Mouse (Mus musculus) G1E (cell line): ENCODE measurements around the gene Wbp1. TPM values are rescaled to one million over a fixed set of nuclear protein-coding genes. Genes with fewer than 3 reads are reported as not detected.

Experiments used
- ATAC-seq: 2 replicates; pipeline ENCODE4 v1.8.0; 2016; ENCODE audit warnings: mild to moderate bottlenecking; ENCODE audit not compliant: insufficient number of reproducible peaks, poor library complexity, low FRiP score, severe bottlenecking; ENCODE audit errors: extremely low read depth
- DNase-seq: peaks from one replicate; pipeline ENCODE4 v3.0.0; 2012; ENCODE audit warnings: low spot score
- H3K27me3 ChIP-seq: 2 replicates; pipeline ENCODE4 v1.6.1; 2012; ENCODE audit warnings: mild to moderate bottlenecking, low read length, inconsistent platforms; ENCODE audit not compliant: insufficient read depth
- H3K36me3 ChIP-seq: replicated peaks from 2 replicates; pipeline ENCODE3; 2012; ENCODE audit warnings: mild to moderate bottlenecking, inconsistent platforms
- H3K4me1 ChIP-seq: 2 replicates; pipeline ENCODE4 v1.6.1; 2012; ENCODE audit warnings: low read depth, low read length, inconsistent platforms, mixed read lengths; ENCODE audit not compliant: insufficient read depth
- H3K4me3 ChIP-seq: 2 replicates; pipeline ENCODE4 v1.5.1; 2012; ENCODE audit warnings: low read depth, mild to moderate bottlenecking, inconsistent platforms, low read length, moderate library complexity, mixed read lengths
- H3K9me3 ChIP-seq: replicated peaks from 2 replicates; pipeline ENCODE4 v1.6.1; 2012; ENCODE audit warnings: inconsistent platforms
- CTCF ChIP-seq: IDR thresholded peaks from 2 replicates; pipeline ENCODE4 v1.5.1; 2012; ENCODE audit warnings: low read depth, low read length, inconsistent platforms, mixed read lengths
- GATA1 ChIP-seq: IDR thresholded peaks from 2 replicates; pipeline ENCODE4 v1.6.1; 2012; ENCODE audit warnings: borderline replicate concordance, low read length, inconsistent platforms, mixed read lengths
- GATA2 ChIP-seq: IDR thresholded peaks from 2 replicates; pipeline ENCODE4 v1.6.1; 2012; ENCODE audit warnings: low read depth, low read length, inconsistent platforms, borderline replicate concordance
- POLR2AphosphoS5 ChIP-seq: IDR thresholded peaks from 2 replicates; pipeline ENCODE4 v1.6.1; 2012; ENCODE audit warnings: low read depth, low read length, inconsistent platforms; ENCODE audit not compliant: insufficient replicate concordance
- TAL1 ChIP-seq: conservative IDR thresholded peaks from 2 replicates; pipeline ENCODE4 v1.6.1; 2012; ENCODE audit warnings: low read depth, low read length, inconsistent platforms, mixed read lengths
- polyA plus RNA-seq: library from polyadenylated mRNA; stranded (reverse); fragments of >175 nt; gene quantifications from 2 replicates; pipeline ENCODE4 v1.2.3, GENCODE M21; 2012
- total RNA-seq, 2 experiments: library from RNA; stranded (forward) in 1 of 2; stranded (reverse) in 1 of 2; fragments of 200-1000 nt in 1 of 2; fragments of >200 nt in 1 of 2; fragmentation: Nextera tagmentation in 1 of 2; gene quantifications; 2 replicates each; pipeline ENCODE4 v1.2.3; 2014 to 2017

Wbp1 gene
- total and polyA plus RNA-seq, 3 experiments, result 47.9 to 94.7 (median 49.1) TPM

DNA sequence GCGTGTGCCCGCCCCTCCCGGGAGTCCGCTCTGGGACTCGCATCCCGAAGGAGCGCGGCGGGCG lies 51.3 kb downstream of the Wbp1 start, which contains the start of gene Tlx2:
Gene Tlx2, minus strand, starts transcription at position 47 of the 64 bp plus-strand sequence.
- Histone ChIP-seq H3K4me3 (peak within 1 kb of the TSS; percentile 23; the same call in 1 of the 2 replicates), H3K27me3 (peaks cover 44% of the 10 kb centered on the region), H3K4me1 (no peaks in the 10 kb centered on the region), H3K36me3 (peaks cover 13% of the 10 kb centered on the region), H3K9me3 (peaks cover 33% of the 10 kb centered on the region)
- no peak for DNase-seq
- ATAC-seq, result no peak
- TF ChIP-seq CTCF, result no peak
- no peak for TF ChIP-seq GATA2
- no peak for TF ChIP-seq POLR2AphosphoS5
- TF ChIP-seq GATA1, result no peak
- TF ChIP-seq TAL1, result no peak

DNA sequence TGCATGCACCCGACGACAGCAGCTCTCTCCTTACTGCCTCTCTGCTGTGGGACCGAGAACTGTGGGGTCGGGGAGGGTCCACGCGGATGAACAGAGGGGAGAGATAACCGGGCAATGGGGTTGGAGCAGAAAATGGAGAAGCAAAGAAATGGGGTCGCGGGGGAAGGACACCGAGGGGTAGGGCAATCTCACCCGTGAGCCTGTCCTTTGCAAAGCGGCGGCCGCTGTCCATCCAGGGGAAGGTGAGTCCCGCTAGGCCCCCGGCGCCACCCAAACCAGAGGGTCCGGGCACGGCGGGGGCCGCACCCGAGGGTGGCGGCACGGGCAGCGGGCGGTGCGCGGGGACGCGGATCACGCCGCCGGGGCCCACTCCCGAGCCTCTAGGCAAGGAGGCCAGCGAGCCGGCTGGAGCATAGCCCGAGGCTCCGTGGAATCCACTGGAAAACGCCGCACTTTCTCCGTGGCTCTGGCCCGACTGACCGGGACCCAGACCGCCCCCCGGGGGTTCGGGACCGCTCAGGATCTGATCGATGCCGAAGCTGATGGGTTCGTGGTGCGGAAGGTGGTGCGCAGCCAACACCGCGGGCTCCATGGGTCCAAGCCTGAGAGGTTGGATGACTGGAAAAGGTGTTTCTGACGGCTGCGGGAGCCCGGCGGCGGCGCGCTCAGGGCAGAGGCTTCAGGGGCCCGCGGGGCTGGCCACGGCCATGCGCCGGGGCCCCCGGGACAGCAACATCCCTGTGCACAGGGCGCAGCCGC lies 51.7 kb downstream of the Wbp1 start:
- TF ChIP-seq TAL1 (no peak), GATA2 (no peak), CTCF (no peak), POLR2AphosphoS5 (no peak), GATA1 (no peak)
- no peak for ATAC-seq

More for the DNA sequence above, 51.7 kb downstream of the Wbp1 start:
- peaks cover 33% of the 10 kb centered on the region for H3K9me3 ChIP-seq
- H3K27me3 ChIP-seq, result peaks cover 44% of the 10 kb centered on the region
- peak overlapping the region; percentile 23; the same call in 1 of the 2 replicates for H3K4me3 ChIP-seq
- no peak for DNase-seq
- H3K4me1 ChIP-seq, result no peaks in the 10 kb centered on the region
- H3K36me3 ChIP-seq, result peaks cover 15% of the 10 kb centered on the region

Other genes with a start within 250 kb of the Wbp1 start
Only the 20 nearest of the 23 such genes appear.
- not detected in 2 replicates for gene Sema4f, start 181.8 kb downstream of the Wbp1 start, total RNA-seq (2014; fragmentation: Nextera tagmentation)
- gene Sema4f, start 181.8 kb downstream of the Wbp1 start, total RNA-seq (2017), result 0.11 TPM in 1 of 2 replicates, not detected in the other
- gene Sema4f, start 181.8 kb downstream of the Wbp1 start, polyA plus RNA-seq, result not detected in 2 replicates
- gene M1ap, start 174.7 kb downstream of the Wbp1 start, total RNA-seq (2014; fragmentation: Nextera tagmentation), result 6.7 and 12.3 TPM in 2 replicates
- 3.3 and 3.5 TPM in 2 replicates for gene M1ap, start 174.7 kb downstream of the Wbp1 start, total RNA-seq (2017)
- 7.4 and 8.2 TPM in 2 replicates for gene M1ap, start 174.7 kb downstream of the Wbp1 start, polyA plus RNA-seq
- 5.1 and 7.8 TPM in 2 replicates for gene Dok1, start 88.1 kb downstream of the Wbp1 start, total RNA-seq (2014; fragmentation: Nextera tagmentation)
- gene Dok1, start 88.1 kb downstream of the Wbp1 start, total RNA-seq (2017), result 28.4 and 30.6 TPM in 2 replicates
- 78.1 and 82.5 TPM in 2 replicates for gene Dok1, start 88.1 kb downstream of the Wbp1 start, polyA plus RNA-seq
- gene Loxl3, start 87.4 kb downstream of the Wbp1 start, total RNA-seq (2014; fragmentation: Nextera tagmentation), result 0.75 and 0.87 TPM in 2 replicates
- gene Loxl3, start 87.4 kb downstream of the Wbp1 start, total RNA-seq (2017), result 0.71 and 1.1 TPM in 2 replicates
- gene Loxl3, start 87.4 kb downstream of the Wbp1 start, polyA plus RNA-seq, result 0.12 and 0.32 TPM in 2 replicates
- gene Aup1, start 67.0 kb downstream of the Wbp1 start, total RNA-seq (2014; fragmentation: Nextera tagmentation), result 409 and 454 TPM in 2 replicates
- 133 and 163 TPM in 2 replicates for gene Aup1, start 67.0 kb downstream of the Wbp1 start, total RNA-seq (2017)
- 1,014 and 1,378 TPM in 2 replicates for gene Aup1, start 67.0 kb downstream of the Wbp1 start, polyA plus RNA-seq
- 36.0 and 39.9 TPM in 2 replicates for gene Htra2, start 66.3 kb downstream of the Wbp1 start, total RNA-seq (2014; fragmentation: Nextera tagmentation)
- 36.7 and 47.0 TPM in 2 replicates for gene Htra2, start 66.3 kb downstream of the Wbp1 start, total RNA-seq (2017)
- gene Htra2, start 66.3 kb downstream of the Wbp1 start, polyA plus RNA-seq, result 35.6 and 36.5 TPM in 2 replicates
- 23.5 and 28.7 TPM in 2 replicates for gene Dqx1, start 63.7 kb downstream of the Wbp1 start, total RNA-seq (2014; fragmentation: Nextera tagmentation)
- 2.5 and 3.8 TPM in 2 replicates for gene Dqx1, start 63.7 kb downstream of the Wbp1 start, total RNA-seq (2017)
- 1.4 and 2.3 TPM in 2 replicates for gene Dqx1, start 63.7 kb downstream of the Wbp1 start, polyA plus RNA-seq
- not detected in 2 replicates for gene Tlx2, start 51.3 kb downstream of the Wbp1 start, total RNA-seq (2014; fragmentation: Nextera tagmentation)
- gene Tlx2, start 51.3 kb downstream of the Wbp1 start, total RNA-seq (2017), result not detected in 2 replicates
- gene Tlx2, start 51.3 kb downstream of the Wbp1 start, polyA plus RNA-seq, result not detected in 2 replicates
- 41.1 and 57.1 TPM in 2 replicates for gene Pcgf1, start 43.7 kb downstream of the Wbp1 start, total RNA-seq (2014; fragmentation: Nextera tagmentation)
- gene Pcgf1, start 43.7 kb downstream of the Wbp1 start, total RNA-seq (2017), result 14.5 and 17.8 TPM in 2 replicates
- gene Pcgf1, start 43.7 kb downstream of the Wbp1 start, polyA plus RNA-seq, result 8.7 and 10.8 TPM in 2 replicates
- gene Lbx2, start 35.2 kb downstream of the Wbp1 start, total RNA-seq (2014; fragmentation: Nextera tagmentation), result not detected in 2 replicates
- not detected in 2 replicates for gene Lbx2, start 35.2 kb downstream of the Wbp1 start, total RNA-seq (2017)
- gene Lbx2, start 35.2 kb downstream of the Wbp1 start, polyA plus RNA-seq, result 0.15 and 0.19 TPM in 2 replicates
- gene Ccdc142, start 20.0 kb downstream of the Wbp1 start, total RNA-seq (2014; fragmentation: Nextera tagmentation), result 1.0 and 3.4 TPM in 2 replicates
- 4.2 and 4.4 TPM in 2 replicates for gene Ccdc142, start 20.0 kb downstream of the Wbp1 start, total RNA-seq (2017)
- gene Ccdc142, start 20.0 kb downstream of the Wbp1 start, polyA plus RNA-seq, result 5.5 and 6.3 TPM in 2 replicates
- 2.6 and 2.9 TPM in 2 replicates for gene Gm42688, start 19.9 kb downstream of the Wbp1 start, total RNA-seq (2014; fragmentation: Nextera tagmentation)
- 3.9 and 4.3 TPM in 2 replicates for gene Gm42688, start 19.9 kb downstream of the Wbp1 start, total RNA-seq (2017)
- gene Gm42688, start 19.9 kb downstream of the Wbp1 start, polyA plus RNA-seq, result 2.5 and 3.4 TPM in 2 replicates
- gene Mrpl53, start 12.5 kb downstream of the Wbp1 start, total RNA-seq (2014; fragmentation: Nextera tagmentation), result 17.5 and 22.1 TPM in 2 replicates
- gene Mrpl53, start 12.5 kb downstream of the Wbp1 start, total RNA-seq (2017), result 28.5 and 32.5 TPM in 2 replicates
- 43.2 and 51.2 TPM in 2 replicates for gene Mrpl53, start 12.5 kb downstream of the Wbp1 start, polyA plus RNA-seq
- gene Mogs, start 6.1 kb downstream of the Wbp1 start, total RNA-seq (2014; fragmentation: Nextera tagmentation), result 26.5 and 28.3 TPM in 2 replicates
- 44.6 and 47.7 TPM in 2 replicates for gene Mogs, start 6.1 kb downstream of the Wbp1 start, total RNA-seq (2017)
- 104 and 116 TPM in 2 replicates for gene Mogs, start 6.1 kb downstream of the Wbp1 start, polyA plus RNA-seq
- 19.7 and 20.5 TPM in 2 replicates for gene Ino80b, start 3.9 kb upstream of the Wbp1 start, total RNA-seq (2014; fragmentation: Nextera tagmentation)
- gene Ino80b, start 3.9 kb upstream of the Wbp1 start, total RNA-seq (2017), result 21.1 and 27.1 TPM in 2 replicates
- 121 and 171 TPM in 2 replicates for gene Ino80b, start 3.9 kb upstream of the Wbp1 start, polyA plus RNA-seq
- gene Rtkn, start 13.9 kb upstream of the Wbp1 start, total RNA-seq (2014; fragmentation: Nextera tagmentation), result 6.8 and 7.6 TPM in 2 replicates
- 4.0 and 4.9 TPM in 2 replicates for gene Rtkn, start 13.9 kb upstream of the Wbp1 start, total RNA-seq (2017)
- 34.2 and 48.4 TPM in 2 replicates for gene Rtkn, start 13.9 kb upstream of the Wbp1 start, polyA plus RNA-seq
- not detected in 2 replicates for gene Wdr54, start 34.8 kb upstream of the Wbp1 start, total RNA-seq (2014; fragmentation: Nextera tagmentation)
- 0.27 TPM in 1 of 2 replicates, not detected in the other for gene Wdr54, start 34.8 kb upstream of the Wbp1 start, total RNA-seq (2017)
- gene Wdr54, start 34.8 kb upstream of the Wbp1 start, polyA plus RNA-seq, result not detected in 2 replicates
- not detected in 2 replicates for gene 1700003E16Rik, start 34.8 kb upstream of the Wbp1 start, total RNA-seq (2014; fragmentation: Nextera tagmentation)
- 0.12 and 0.16 TPM in 2 replicates for gene 1700003E16Rik, start 34.8 kb upstream of the Wbp1 start, total RNA-seq (2017)
- not detected in 2 replicates for gene 1700003E16Rik, start 34.8 kb upstream of the Wbp1 start, polyA plus RNA-seq
- gene Dctn1, start 44.4 kb upstream of the Wbp1 start, total RNA-seq (2014; fragmentation: Nextera tagmentation), result 83.0 and 86.3 TPM in 2 replicates
- 31.0 and 51.6 TPM in 2 replicates for gene Dctn1, start 44.4 kb upstream of the Wbp1 start, total RNA-seq (2017)
- gene Dctn1, start 44.4 kb upstream of the Wbp1 start, polyA plus RNA-seq, result 243 and 444 TPM in 2 replicates
- gene Slc4a5, start 98.3 kb upstream of the Wbp1 start, total RNA-seq (2014; fragmentation: Nextera tagmentation), result not detected in 2 replicates
- gene Slc4a5, start 98.3 kb upstream of the Wbp1 start, total RNA-seq (2017), result 0.05 TPM in 1 of 2 replicates, not detected in the other
- gene Slc4a5, start 98.3 kb upstream of the Wbp1 start, polyA plus RNA-seq, result not detected in 2 replicates